Mouse (Mus musculus) heart, embryonic 14.5 days (tissue): ENCODE data around the gene AC141477.1. TPM values are rescaled to one million over a fixed set of nuclear protein-coding genes. Genes with fewer than 3 reads are reported as not detected.

Experiments
- ATAC-seq: fragments of 200-750 bp; cut with Nextera tagmentation; 2 replicates; pipeline ENCODE4 v1.8.0; 2017; ENCODE audit warnings: low read depth, moderate TSS enrichment; ENCODE audit not compliant: insufficient number of reproducible peaks, insufficient read depth, low FRiP score
- H3K27ac ChIP-seq, 2 experiments: fragments of 200-500 bp in 1 of 2; fragments of 300-500 bp in 1 of 2; sonication (generic) in 1 of 2; replicated peaks in 1 of 2; 2 replicates each; pipeline ENCODE4 v1.5.1; 2012 to 2014; ENCODE audit warnings: low read depth in 2 of 2, low read length in 2 of 2, control low read depth in 1 of 2, mild to moderate bottlenecking in 1 of 2, mixed read lengths in 1 of 2; ENCODE audit not compliant: control insufficient read depth in 1 of 2, insufficient read depth in 1 of 2
- H3K27me3 ChIP-seq: fragments of 300-500 bp; sonication (generic); 2 replicates; pipeline ENCODE4 v1.6.1; 2014; ENCODE audit warnings: mild to moderate bottlenecking, low read length, control low read depth; ENCODE audit not compliant: control insufficient read depth, insufficient read depth
- H3K36me3 ChIP-seq: fragments of 300-500 bp; sonication (generic); 2 replicates; pipeline ENCODE4 v1.6.1; 2014; ENCODE audit warnings: mild to moderate bottlenecking, control low read depth, low read length, mixed read lengths; ENCODE audit not compliant: control insufficient read depth, insufficient read depth
- H3K4me1 ChIP-seq, 2 experiments: fragments of 200-500 bp in 1 of 2; fragments of 300-500 bp in 1 of 2; sonication (generic) in 1 of 2; 2 replicates each; pipeline ENCODE4 v1.6.1; 2012 to 2014; ENCODE audit warnings: low read length in 2 of 2, control low read depth in 1 of 2, mixed read lengths in 1 of 2; ENCODE audit not compliant: control insufficient read depth in 2 of 2, insufficient read depth in 2 of 2
- H3K4me2 ChIP-seq: fragments of 300-500 bp; sonication (generic); 2 replicates; pipeline ENCODE4 v1.6.1; 2014; ENCODE audit warnings: mild to moderate bottlenecking, low read length
- H3K4me3 ChIP-seq, 2 experiments: fragments of 200-500 bp in 1 of 2; fragments of 300-500 bp in 1 of 2; sonication (generic) in 1 of 2; 2 replicates each; pipeline ENCODE4 v1.5.1; 2012 to 2014; ENCODE audit warnings: low read length in 2 of 2, mild to moderate bottlenecking in 2 of 2, control low read depth in 1 of 2, low read depth in 1 of 2, moderate library complexity in 1 of 2; ENCODE audit not compliant: control insufficient read depth in 1 of 2, insufficient read depth in 1 of 2
- H3K9ac ChIP-seq: fragments of 300-500 bp; sonication (generic); 2 replicates; pipeline ENCODE4 v1.6.1; 2014; ENCODE audit warnings: mild to moderate bottlenecking, low read length
- H3K9me3 ChIP-seq: fragments of 300-500 bp; sonication (generic); 2 replicates; pipeline ENCODE4 v1.6.1; 2016; ENCODE audit warnings: low read length, control low read depth; ENCODE audit not compliant: control insufficient read depth
- WGBS: fragments of 180-500 bp; shearing (Covaris S2); extraction: QIAGEN DNeasy Blood & Tissue Kit; methylation state at CpG from one replicate; pipeline ENCODE4 v1.1.7; 2014; 5-methylcytosine and 5-hydroxymethylcytosine counted together
- polyA plus RNA-seq: library from polyadenylated mRNA; unstranded; fragments of >200 nt; fragmentation: Nextera tagmentation; extraction: Ambion mirVana; gene quantifications from 2 replicates; pipeline ENCODE4 v1.2.1, GENCODE M21; 2014

The AC141477.1 gene
- polyA plus RNA-seq: not detected in 2 replicates

GRCm38 (mm10) chr10:76440281-76440680 lies at the start of gene AC141477.1:
AC141477.1 (minus strand) TSS chr10:76440444.
- peak within 1 kb of the TSS; percentile 86 for H3K4me2 ChIP-seq
- H3K9me3 ChIP-seq: no peaks in the 10 kb centered on the region
- peaks cover 54% of the 10 kb centered on the region for H3K36me3 ChIP-seq
- 93% methylated on average over 17 of the region's 17 CpGs for WGBS
- no peak for ATAC-seq
- H3K27me3 ChIP-seq: no peaks in the 10 kb centered on the region
- H3K27ac ChIP-seq: no peak within 1 kb of the TSS
- H3K9ac ChIP-seq: no peak within 1 kb of the TSS; the same call in 1 of the 2 replicates
- H3K4me1 ChIP-seq: peaks cover 2 to 16% of the 10 kb centered on the region in 2 experiments
- H3K4me3 ChIP-seq: no peak within 1 kb of the TSS; a peak in 1 of 4 replicates

GRCm38 (mm10) chr10:76489205-76489604 lies 49.0 kb upstream of the AC141477.1 start:
- ATAC-seq: no peak
- Histone ChIP-seq H3K4me1 (no peaks in the 10 kb centered on the region), H3K27ac (no peak overlapping the region), H3K36me3 (peaks cover 95% of the 10 kb centered on the region), H3K27me3 (no peaks in the 10 kb centered on the region), H3K4me2 (no peak overlapping the region), H3K9ac (no peak overlapping the region), H3K9me3 (no peaks in the 10 kb centered on the region), H3K4me3 (no peak overlapping the region)
- WGBS: 92% methylated on average over 15 of the region's 15 CpGs

- H3K27me3 ChIP-seq: no peaks in the 10 kb centered on the region
- H3K9me3 ChIP-seq: no peaks in the 10 kb centered on the region
- H3K4me3 ChIP-seq: no peak overlapping the region
- H3K4me2 ChIP-seq: no peak overlapping the region
- H3K9ac ChIP-seq: no peak overlapping the region
- no peak for ATAC-seq
- no peak overlapping the region for H3K27ac ChIP-seq
- H3K4me1 ChIP-seq: no peaks in the 10 kb centered on the region
- WGBS: 74% methylated on average over 8 of the region's 8 CpGs
- peaks cover 95% of the 10 kb centered on the region for H3K36me3 ChIP-seq
These were observed 48.0 kb upstream of the AC141477.1 start for GRCm38 (mm10) chr10:76488265-76488664.

GRCm38 (mm10) chr10:76486302-76486701 lies 46.1 kb upstream of the AC141477.1 start:
- Histone ChIP-seq H3K4me2 (no peak overlapping the region), H3K9me3 (no peaks in the 10 kb centered on the region), H3K4me1 (no peaks in the 10 kb centered on the region; a peak in 1 of 4 replicates), H3K4me3 (no peak overlapping the region), H3K36me3 (peaks cover 99% of the 10 kb centered on the region), H3K9ac (no peak overlapping the region), H3K27me3 (no peaks in the 10 kb centered on the region), H3K27ac (no peak overlapping the region)
- 100% methylated on average over 2 of the region's 2 CpGs for WGBS
- ATAC-seq: no peak

GRCm38 (mm10) chr10:76481480-76481879 lies 41.2 kb upstream of the AC141477.1 start:
- no peaks in the 10 kb centered on the region for H3K9me3 ChIP-seq
- no peak overlapping the region for H3K4me3 ChIP-seq
- H3K4me2 ChIP-seq: no peak overlapping the region
- WGBS: 49% methylated on average over 6 of the region's 6 CpGs
- H3K9ac ChIP-seq: no peak overlapping the region
- no peak for ATAC-seq
- H3K4me1 ChIP-seq: no peaks in the 10 kb centered on the region; a peak in 1 of 4 replicates
- no peaks in the 10 kb centered on the region for H3K27me3 ChIP-seq
- peak overlapping the region; percentile 4 to 53; a peak in 3 of 4 replicates for H3K27ac ChIP-seq
- peaks cover 99% of the 10 kb centered on the region for H3K36me3 ChIP-seq

- Histone ChIP-seq H3K36me3 (peaks cover 99% of the 10 kb centered on the region), H3K9ac (no peak overlapping the region), H3K27ac (peak overlapping the region; percentile 4 to 53; a peak in 3 of 4 replicates), H3K4me1 (no peaks in the 10 kb centered on the region; a peak in 1 of 4 replicates), H3K9me3 (no peaks in the 10 kb centered on the region), H3K27me3 (no peaks in the 10 kb centered on the region), H3K4me2 (no peak overlapping the region), H3K4me3 (no peak overlapping the region)
- 95% methylated on average over 13 of the region's 13 CpGs for WGBS
- ATAC-seq: no peak
These were observed 40.6 kb upstream of the AC141477.1 start for GRCm38 (mm10) chr10:76480851-76481250.

- H3K9ac ChIP-seq: no peak overlapping the region
- H3K4me2 ChIP-seq: no peak overlapping the region
- no peak for ATAC-seq
- no peaks in the 10 kb centered on the region for H3K9me3 ChIP-seq
- no peaks in the 10 kb centered on the region for H3K4me1 ChIP-seq
- H3K4me3 ChIP-seq: no peak overlapping the region
- peaks cover 83% of the 10 kb centered on the region for H3K36me3 ChIP-seq
- H3K27ac ChIP-seq: no peak overlapping the region
- H3K27me3 ChIP-seq: no peaks in the 10 kb centered on the region
- 90% methylated on average over 5 of the region's 5 CpGs for WGBS
These were observed 33.5 kb upstream of the AC141477.1 start for GRCm38 (mm10) chr10:76473759-76474158.
